Mouse (Mus musculus) thymus, adult 2 months (tissue): ENCODE results near the gene Padi6. TPM values are rescaled to one million over a fixed set of nuclear protein-coding genes. Genes with fewer than 3 reads are reported as not detected.

Experiments used
- DNase-seq: peaks from one replicate; pipeline ENCODE4 v3.0.0; 2021
- H3K27ac ChIP-seq: fragments of 200-500 bp; 2 replicates; pipeline ENCODE4 v1.5.1; 2012; ENCODE audit warnings: low read length, control low read depth; ENCODE audit not compliant: control insufficient read depth, insufficient read depth
- H3K27me3 ChIP-seq: fragments of 200-500 bp; 2 replicates; pipeline ENCODE4 v1.6.1; 2012; ENCODE audit warnings: mild to moderate bottlenecking, low read length, moderate library complexity, mixed read lengths; ENCODE audit not compliant: control insufficient read depth, insufficient read depth
- H3K36me3 ChIP-seq: fragments of 200-500 bp; 2 replicates; pipeline ENCODE4 v1.6.1; 2012; ENCODE audit warnings: mild to moderate bottlenecking, low read length, moderate library complexity; ENCODE audit not compliant: control insufficient read depth, insufficient read depth
- H3K4me1 ChIP-seq: fragments of 200-500 bp; replicated peaks from 2 replicates; pipeline ENCODE4 v1.6.1; 2012; ENCODE audit warnings: low read length; ENCODE audit not compliant: control insufficient read depth, insufficient read depth
- H3K4me3 ChIP-seq: fragments of 200-500 bp; 2 replicates; pipeline ENCODE4 v1.5.1; 2012; ENCODE audit warnings: mild to moderate bottlenecking, low read length, control low read depth, moderate library complexity; ENCODE audit not compliant: control insufficient read depth, insufficient read depth
- CTCF ChIP-seq: fragments of 200-500 bp; IDR thresholded peaks from 2 replicates; pipeline ENCODE4 v1.5.1; 2012; ENCODE audit warnings: mild to moderate bottlenecking, control low read depth, low read length, moderate library complexity, borderline replicate concordance; ENCODE audit not compliant: control insufficient read depth, poor library complexity, insufficient read depth; ENCODE audit errors: extremely low read depth
- POLR2A ChIP-seq: fragments of 200-500 bp; IDR thresholded peaks from 2 replicates; pipeline ENCODE4 v1.6.1; 2012; ENCODE audit warnings: mild to moderate bottlenecking, low read length, control low read depth, moderate library complexity; ENCODE audit not compliant: control insufficient read depth, poor library complexity, insufficient read depth; ENCODE audit errors: extremely low read depth
- WGBS: fragments of 180-500 bp; shearing (Covaris S2); methylation state at CpG from one replicate; pipeline ENCODE4 v1.1.7; 2018; 5-methylcytosine and 5-hydroxymethylcytosine counted together
- polyA plus RNA-seq: library from polyadenylated mRNA; depleted of rRNA; stranded (reverse); fragments of >200 nt; gene quantifications from 2 replicates; pipeline ENCODE4 v1.2.3, GENCODE M21; 2012

Padi6 gene
- polyA plus RNA-seq, 1 experiment: 0.90 TPM

DNA sequence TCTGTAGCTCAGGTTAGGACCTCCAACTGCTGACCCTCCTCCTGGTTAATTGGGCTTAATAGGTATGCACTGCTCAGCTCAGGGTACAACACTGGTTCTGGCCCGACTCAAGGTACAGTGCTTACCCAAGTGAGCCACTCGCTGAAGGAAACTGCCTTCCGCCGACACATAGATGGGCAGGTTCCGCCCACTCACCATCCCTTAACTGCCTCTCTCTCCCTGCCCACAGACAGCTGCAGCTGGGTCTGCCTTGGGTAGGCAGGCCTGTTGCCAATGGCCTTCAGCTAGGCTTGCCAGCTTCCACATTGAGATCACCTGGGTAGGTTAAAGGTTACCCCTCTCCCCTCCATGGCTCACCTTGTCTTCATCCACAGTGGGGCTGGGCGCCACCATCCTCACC, 1.0 kb downstream of the Padi6 start:
- whole genome bisulfite sequencing: 34% methylated on average over 6 of the region's 6 CpGs

DNA sequence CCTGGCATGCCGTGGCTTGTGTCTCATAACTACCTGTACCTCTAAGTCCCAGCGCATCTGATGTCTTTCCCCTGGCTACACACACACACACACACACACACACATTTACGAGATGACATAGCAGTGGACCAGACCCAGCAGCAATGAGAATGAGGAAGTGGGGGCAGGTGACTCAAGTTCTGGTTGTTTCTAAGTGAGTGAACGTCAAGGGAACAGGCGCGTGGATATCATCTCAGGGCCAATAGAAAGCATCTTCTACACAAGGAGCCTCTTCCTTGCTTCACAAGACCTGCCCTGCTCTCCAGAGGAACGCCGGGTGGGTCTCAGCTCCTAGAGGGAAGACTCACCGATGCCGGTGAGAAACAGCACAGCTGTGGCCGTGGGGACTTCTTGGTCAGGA, 1.8 kb downstream of the Padi6 start:
- Histone ChIP-seq H3K4me1 (peaks cover 28% of the 10 kb centered on the region), H3K27ac (no peak overlapping the region), H3K27me3 (no peaks in the 10 kb centered on the region), H3K36me3 (no peaks in the 10 kb centered on the region), H3K4me3 (no peak overlapping the region)
- TF ChIP-seq POLR2A (no peak), CTCF (no peak)
- 38% methylated on average over 11 of the region's 11 CpGs for WGBS
- no peak for DNase-seq

More for the DNA sequence above, 1.0 kb downstream of the Padi6 start:
- TF ChIP-seq POLR2A (no peak), CTCF (no peak)
- no peak for DNase-seq
- H3K4me1 ChIP-seq: peaks cover 28% of the 10 kb centered on the region
- no peaks in the 10 kb centered on the region for H3K36me3 ChIP-seq
- no peaks in the 10 kb centered on the region for H3K27me3 ChIP-seq
- no peak overlapping the region for H3K27ac ChIP-seq
- H3K4me3 ChIP-seq: no peak overlapping the region

DNA sequence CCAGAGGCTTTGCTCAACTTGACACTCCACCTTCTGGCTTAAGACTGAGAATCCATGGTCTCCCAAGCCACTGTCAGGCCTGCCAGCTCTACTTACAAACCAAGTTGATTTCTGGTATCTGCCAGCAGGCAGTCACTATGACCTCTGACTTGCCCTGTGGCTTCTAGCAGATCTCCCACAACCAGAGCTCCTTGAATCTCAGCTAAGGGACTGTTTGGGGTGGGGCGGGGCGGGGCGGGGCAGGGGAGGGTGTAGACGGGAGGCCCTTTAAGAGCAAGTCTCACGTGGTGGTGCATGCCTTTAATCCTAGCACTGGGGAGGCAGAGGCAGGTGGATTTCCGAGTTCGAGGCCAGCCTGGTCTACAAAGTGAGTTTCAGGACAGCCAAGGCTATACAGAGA, 9.6 kb downstream of the Padi6 start:
- TF ChIP-seq POLR2A: no peak
- TF ChIP-seq CTCF: no peak

DNA sequence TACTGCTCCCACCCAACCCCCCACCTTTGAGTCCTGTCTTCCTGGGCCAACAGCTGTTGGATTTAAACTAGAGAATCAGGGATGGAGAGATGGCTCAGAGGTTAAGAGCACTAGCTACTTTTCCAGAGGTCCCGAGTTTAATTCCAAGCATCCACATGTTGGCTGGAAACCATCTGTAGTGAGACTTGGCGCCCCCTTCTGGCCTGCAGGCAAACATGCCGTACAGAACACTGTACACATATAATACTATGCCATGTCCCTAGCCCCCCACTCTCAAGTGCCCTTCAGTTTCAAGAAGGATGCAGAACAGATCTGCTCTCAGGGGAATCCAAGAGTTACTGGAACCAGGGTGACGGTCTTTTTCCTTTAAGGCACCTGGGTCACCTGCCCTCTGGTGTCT, 10.8 kb downstream of the Padi6 start:
- Histone ChIP-seq H3K36me3 (no peaks in the 10 kb centered on the region), H3K27ac (no peak overlapping the region), H3K4me3 (no peak overlapping the region), H3K4me1 (no peaks in the 10 kb centered on the region), H3K27me3 (no peaks in the 10 kb centered on the region)
- no peak for DNase-seq
- TF ChIP-seq CTCF: 0 out of 2 replicates have a peak, but pooled peaks have one; percentile 8
- TF ChIP-seq POLR2A: no peak
- 82% methylated on average over 4 of the region's 4 CpGs for WGBS

More for the DNA sequence above, 9.6 kb downstream of the Padi6 start:
- 84% methylated on average over 7 of the region's 7 CpGs for WGBS
- no peaks in the 10 kb centered on the region for H3K36me3 ChIP-seq
- no peak for DNase-seq
- H3K27me3 ChIP-seq: no peaks in the 10 kb centered on the region
- no peak overlapping the region for H3K27ac ChIP-seq
- H3K4me1 ChIP-seq: no peaks in the 10 kb centered on the region
- no peak overlapping the region for H3K4me3 ChIP-seq

GRCm38 (mm10) chr4:140726907-140727306, 15.5 kb downstream of the Padi6 start:
- Histone ChIP-seq H3K4me1 (no peaks in the 10 kb centered on the region), H3K27ac (no peak overlapping the region), H3K4me3 (no peak overlapping the region), H3K27me3 (no peaks in the 10 kb centered on the region), H3K36me3 (peaks cover 15% of the 10 kb centered on the region)
- TF ChIP-seq POLR2A (no peak), CTCF (no peak)
- WGBS: 96% methylated on average over 12 of the region's 12 CpGs
- DNase-seq: no peak

- TF ChIP-seq POLR2A: no peak
- no peak for TF ChIP-seq CTCF
- 96% methylated on average over 6 of the region's 6 CpGs for WGBS
- no peak overlapping the region for H3K4me3 ChIP-seq
- no peak for DNase-seq
- H3K36me3 ChIP-seq: peaks cover 36% of the 10 kb centered on the region
- no peak overlapping the region for H3K27ac ChIP-seq
- no peaks in the 10 kb centered on the region for H3K27me3 ChIP-seq
- H3K4me1 ChIP-seq: no peaks in the 10 kb centered on the region
Measured at GRCm38 (mm10) chr4:140724739-140725138, 17.7 kb downstream of the Padi6 start.

- Histone ChIP-seq H3K27me3 (no peaks in the 10 kb centered on the region), H3K36me3 (peaks cover 45% of the 10 kb centered on the region), H3K27ac (no peak overlapping the region), H3K4me1 (no peaks in the 10 kb centered on the region), H3K4me3 (no peak overlapping the region)
- DNase-seq: peak; percentile 32
- WGBS: 74% methylated on average over 5 of the region's 5 CpGs
- TF ChIP-seq POLR2A (no peak), CTCF (peak; percentile 63; the same call in 1 of the 2 replicates)
Measured at GRCm38 (mm10) chr4:140723801-140724200, 18.6 kb downstream of the Padi6 start.
